Mouse (Mus musculus) central nervous system, embryonic 11.5 days (tissue): ENCODE results near the gene Gm21488. TPM values are rescaled to one million over a fixed set of nuclear protein-coding genes. Genes with fewer than 3 reads are reported as not detected.

Source experiments
- polyA plus RNA-seq: library from polyadenylated mRNA; depleted of rRNA; stranded (reverse); fragments of >200 nt; gene quantifications from 2 replicates; pipeline ENCODE4 v1.2.3, GENCODE M21; 2012; rRNA removed

The Gm21488 gene
- polyA plus RNA-seq: not detected in 2 replicates

GRCm38 (mm10) chrY:27521820-27522219 lies at the start of gene Gm21488:
Gene Gm21488, minus strand, starts transcription at chrY:27521920.

